Mouse (Mus musculus) cerebellum, adult 2 months (tissue): ENCODE measurements around the gene Ganab. TPM values are rescaled to one million over a fixed set of nuclear protein-coding genes. Genes with fewer than 3 reads are reported as not detected.
A peak's percentile ranks its signal among the peaks of the same experiment; 100 is the strongest.

Experiments used
- DNase-seq, 2 experiments: peaks; one replicate each; pipeline ENCODE4 v3.0.0; 2021
- H3K27ac ChIP-seq: fragments of 200-500 bp; 2 replicates; pipeline ENCODE4 v1.5.1; 2012; ENCODE audit warnings: low read length, control low read depth, inconsistent platforms; ENCODE audit not compliant: insufficient read depth
- H3K27me3 ChIP-seq: fragments of 200-500 bp; 2 replicates; pipeline ENCODE4 v1.6.1; 2012; ENCODE audit warnings: inconsistent platforms, mild to moderate bottlenecking, low read length, moderate library complexity; ENCODE audit not compliant: control insufficient read depth, insufficient read depth
- H3K4me1 ChIP-seq: fragments of 200-500 bp; 2 replicates; pipeline ENCODE4 v1.6.1; 2011; ENCODE audit warnings: low read length; ENCODE audit not compliant: control insufficient read depth, insufficient read depth
- H3K4me3 ChIP-seq: fragments of 200-500 bp; replicated peaks from 2 replicates; pipeline ENCODE3; 2011; ENCODE audit warnings: mild to moderate bottlenecking, low read depth, low read length, control low read depth; ENCODE audit not compliant: insufficient read depth
- CTCF ChIP-seq: fragments of 200-500 bp; IDR thresholded peaks from 2 replicates; pipeline ENCODE4 v1.5.1; 2011; ENCODE audit warnings: low read depth, mild to moderate bottlenecking, control low read depth, low read length, moderate library complexity, borderline replicate concordance; ENCODE audit not compliant: insufficient read depth
- POLR2A ChIP-seq: fragments of 200-500 bp; IDR thresholded peaks from 2 replicates; pipeline ENCODE4 v1.6.1; 2011; ENCODE audit warnings: low read length, control low read depth, borderline replicate concordance; ENCODE audit not compliant: insufficient read depth
- WGBS: fragments of 180-500 bp; shearing (Covaris S2); methylation state at CpG from one replicate; pipeline ENCODE4 v1.1.7; 2018; 5-methylcytosine and 5-hydroxymethylcytosine counted together
- polyA plus RNA-seq: library from polyadenylated mRNA; depleted of rRNA; stranded (reverse); fragments of >200 nt; gene quantifications from 2 replicates; pipeline ENCODE4 v1.2.3, GENCODE M21; 2012

Gene Ganab
- polyA plus RNA-seq, 1 experiment: 105 TPM

- peak; percentile 84 for TF ChIP-seq POLR2A
- TF ChIP-seq CTCF: no peak
- Histone ChIP-seq H3K4me1 (peaks cover 10% of the 10 kb centered on the region), H3K27ac (peak within 1 kb of the TSS; percentile 40), H3K27me3 (no peaks in the 10 kb centered on the region), H3K4me3 (peak within 1 kb of the TSS; percentile 68)
- WGBS: under 1% methylated on average over 64 of the region's 64 CpGs
- DNase-seq: peak; percentile 97 to 98
Observed at GRCm38 (mm10) chr19:8941515-8942217, 43.8 kb downstream of the Ganab start, which contains the start of gene Mta2. TSS of gene Mta2 (plus strand) at chr19:8941875.

- Histone ChIP-seq H3K4me1 (peaks cover 10% of the 10 kb centered on the region), H3K27me3 (no peaks in the 10 kb centered on the region), H3K27ac (peak overlapping the region; percentile 40), H3K4me3 (peak overlapping the region; percentile 68)
- WGBS: under 1% methylated on average over 46 of the region's 46 CpGs
- peak in 1 of 2 experiments; percentile 63 for DNase-seq
- TF ChIP-seq POLR2A (no peak), CTCF (no peak)
Observed at GRCm38 (mm10) chr19:8942276-8942964, 44.5 kb downstream of the Ganab start.

GRCm38 (mm10) chr19:8943047-8943446, 45.2 kb downstream of the Ganab start:
- WGBS: 34% methylated on average over 2 of the region's 2 CpGs
- no peak for TF ChIP-seq POLR2A
- TF ChIP-seq CTCF: no peak
- H3K4me1 ChIP-seq: peaks cover 10% of the 10 kb centered on the region
- H3K27me3 ChIP-seq: no peaks in the 10 kb centered on the region
- no peak for DNase-seq
- H3K27ac ChIP-seq: no peak overlapping the region
- peak overlapping the region; percentile 68 for H3K4me3 ChIP-seq

GRCm38 (mm10) chr19:8944062-8944461, 46.2 kb downstream of the Ganab start:
- peaks cover 10% of the 10 kb centered on the region for H3K4me1 ChIP-seq
- 30% methylated on average over 5 of the region's 5 CpGs for WGBS
- no peak overlapping the region for H3K27ac ChIP-seq
- no peaks in the 10 kb centered on the region for H3K27me3 ChIP-seq
- no peak for DNase-seq
- H3K4me3 ChIP-seq: no peak overlapping the region
- TF ChIP-seq POLR2A: no peak
- TF ChIP-seq CTCF: no peak

- Histone ChIP-seq H3K4me3 (no peak overlapping the region), H3K4me1 (peaks cover 10% of the 10 kb centered on the region), H3K27ac (no peak overlapping the region), H3K27me3 (no peaks in the 10 kb centered on the region)
- peak in 1 of 2 experiments; percentile 31 for DNase-seq
- TF ChIP-seq POLR2A: no peak
- no peak for TF ChIP-seq CTCF
- 15% methylated on average over 5 of the region's 5 CpGs for WGBS
Observed at GRCm38 (mm10) chr19:8944750-8945149, 46.9 kb downstream of the Ganab start.

GRCm38 (mm10) chr19:8945251-8945650, 47.4 kb downstream of the Ganab start:
- WGBS: 63% methylated on average over 6 of the region's 6 CpGs
- no peak for DNase-seq
- TF ChIP-seq POLR2A (no peak), CTCF (no peak)
- H3K27me3 ChIP-seq: no peaks in the 10 kb centered on the region
- no peak overlapping the region for H3K27ac ChIP-seq
- peaks cover 10% of the 10 kb centered on the region for H3K4me1 ChIP-seq
- H3K4me3 ChIP-seq: no peak overlapping the region

GRCm38 (mm10) chr19:8946929-8947328, 49.1 kb downstream of the Ganab start:
- DNase-seq: no peak
- Histone ChIP-seq H3K4me3 (no peak overlapping the region), H3K4me1 (peaks cover 6% of the 10 kb centered on the region), H3K27ac (no peak overlapping the region), H3K27me3 (no peaks in the 10 kb centered on the region)
- WGBS: 90% methylated on average over 7 of the region's 7 CpGs
- TF ChIP-seq CTCF (no peak), POLR2A (no peak)
